Mouse (Mus musculus) liver, embryonic 14.5 days (tissue): ENCODE results near the gene Nubpl.

ENCODE experiments used
- CTCF ChIP-seq: IDR thresholded peaks from 2 replicates; pipeline ENCODE4 v1.5.1; 2016; ENCODE audit warnings: antibody characterized with exemption, low read depth, control low read depth
- EP300 ChIP-seq: IDR thresholded peaks from 2 replicates; pipeline ENCODE4 v1.6.1; 2016; ENCODE audit warnings: antibody characterized with exemption, low read depth

- TF ChIP-seq CTCF (no peak), EP300 (no peak)
Measured at GRCm38 (mm10) chr12:52288537-52288936, 191.0 kb downstream of the Nubpl start.
